Mouse (Mus musculus) heart, embryonic 13.5 days (tissue): ENCODE data around the gene Col8a1. TPM values are rescaled to one million over a fixed set of nuclear protein-coding genes. Genes with fewer than 3 reads are reported as not detected.

ENCODE experiments used
- ATAC-seq: fragments of 200-750 bp; cut with Nextera tagmentation; 2 replicates; pipeline ENCODE4 v1.8.0; 2017; ENCODE audit warnings: moderate TSS enrichment; ENCODE audit not compliant: insufficient number of reproducible peaks, low FRiP score, low TSS enrichment; ENCODE audit errors: extremely low read depth
- H3K27ac ChIP-seq: fragments of 300-500 bp; sonication (generic); replicated peaks from 2 replicates; pipeline ENCODE4 v1.5.1; 2015; ENCODE audit warnings: moderate library complexity, mild to moderate bottlenecking, inconsistent platforms
- H3K27me3 ChIP-seq: fragments of 300-500 bp; sonication (generic); replicated peaks from 2 replicates; pipeline ENCODE4 v1.6.1; 2015; ENCODE audit warnings: mild to moderate bottlenecking, inconsistent platforms
- H3K36me3 ChIP-seq: fragments of 300-500 bp; sonication (generic); 2 replicates; pipeline ENCODE4 v1.6.1; 2015; ENCODE audit warnings: mild to moderate bottlenecking, inconsistent platforms
- H3K4me1 ChIP-seq: fragments of 300-500 bp; sonication (generic); 2 replicates; pipeline ENCODE4 v1.6.1; 2015; ENCODE audit warnings: inconsistent platforms
- H3K4me2 ChIP-seq: fragments of 300-500 bp; sonication (generic); 2 replicates; pipeline ENCODE4 v1.6.1; 2015; ENCODE audit warnings: inconsistent platforms, mild to moderate bottlenecking, moderate library complexity
- H3K4me3 ChIP-seq: fragments of 300-500 bp; sonication (generic); 2 replicates; pipeline ENCODE4 v1.5.1; 2015; ENCODE audit warnings: moderate library complexity, mild to moderate bottlenecking, inconsistent platforms
- H3K9ac ChIP-seq: fragments of 300-500 bp; sonication (generic); 2 replicates; pipeline ENCODE4 v1.6.1; 2015; ENCODE audit warnings: inconsistent platforms, mild to moderate bottlenecking, moderate library complexity
- H3K9me3 ChIP-seq: fragments of 300-500 bp; sonication (generic); 2 replicates; pipeline ENCODE4 v1.6.1; 2016; ENCODE audit warnings: inconsistent platforms
- WGBS: fragments of 180-500 bp; shearing (Covaris S2); methylation state at CpG from one replicate; pipeline ENCODE4 v1.1.7; 2015; ENCODE audit warnings: mixed read lengths; 5-methylcytosine and 5-hydroxymethylcytosine counted together
- polyA plus RNA-seq: library from polyadenylated mRNA; unstranded; fragments of >200 nt; fragmentation: Nextera tagmentation; extraction: Ambion mirVana; gene quantifications from 2 replicates; pipeline ENCODE4 v1.2.1, GENCODE M21; 2015

The Col8a1 gene
- polyA plus RNA-seq = 1.8 and 2.0 TPM in 2 replicates

DNA sequence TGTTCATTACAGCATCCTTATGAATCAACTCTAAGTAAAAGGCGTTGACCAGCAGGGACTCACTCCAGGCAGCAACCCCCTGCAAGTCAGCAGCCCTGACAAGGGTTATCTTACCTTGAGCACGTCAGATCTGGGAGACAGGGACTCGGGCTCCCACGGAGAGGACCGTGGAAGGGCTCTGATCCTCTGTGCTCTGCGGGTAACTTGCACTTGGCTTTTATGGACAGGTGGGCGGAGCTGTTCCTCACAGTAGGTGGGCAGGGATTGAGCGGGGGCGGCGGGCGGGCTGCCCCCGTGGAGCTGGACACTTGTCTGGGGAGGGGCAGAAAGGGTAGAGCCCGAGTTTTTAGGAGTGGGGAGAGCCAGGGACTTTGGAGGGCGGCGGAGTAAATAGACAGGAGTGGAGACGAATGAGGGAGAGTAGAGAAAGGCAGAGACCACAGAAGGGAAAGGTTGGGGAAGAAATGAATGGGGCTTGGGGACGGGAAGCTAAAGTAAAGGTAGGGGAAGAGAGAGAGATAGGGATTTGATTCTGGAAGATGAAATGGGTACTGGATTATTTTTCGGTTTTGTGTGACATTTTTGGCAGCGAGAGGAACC, at the start of gene Col8a1:
TSS of gene Col8a1 (minus strand) at position 212 of the 600 bp plus-strand sequence.
- 3% methylated on average over 19 of the region's 19 CpGs for WGBS
- Histone ChIP-seq H3K9ac (peak within 1 kb of the TSS; percentile 73), H3K9me3 (no peaks in the 10 kb centered on the region), H3K4me1 (peaks cover 25% of the 10 kb centered on the region), H3K27ac (no peak within 1 kb of the TSS), H3K36me3 (no peaks in the 10 kb centered on the region), H3K4me2 (peak within 1 kb of the TSS; percentile 90), H3K27me3 (peaks cover 4% of the 10 kb centered on the region; the same call in 1 of the 2 replicates), H3K4me3 (peak within 1 kb of the TSS; percentile 61)
- ATAC-seq = no peak

DNA sequence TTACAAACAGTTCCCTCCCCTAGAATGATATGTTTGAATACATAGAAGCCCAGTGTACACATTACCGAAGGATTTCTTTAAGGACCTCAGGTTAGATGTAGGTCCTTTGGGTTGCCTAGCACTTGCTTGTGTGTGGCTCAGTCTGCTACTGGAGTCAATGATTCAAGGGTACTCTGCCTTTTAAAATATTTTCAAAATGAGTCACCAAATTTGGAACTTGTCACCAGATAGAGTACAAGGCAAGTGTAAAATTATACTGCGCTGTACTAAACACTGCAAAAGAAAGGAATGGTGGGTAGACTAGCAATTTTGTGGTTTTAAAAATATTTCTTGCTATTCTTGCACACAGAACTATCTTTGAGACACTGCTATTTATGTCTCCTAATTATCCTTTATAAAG, 47.3 kb upstream of the Col8a1 start:
- 90% methylated on average over 2 of the region's 2 CpGs for WGBS
- ATAC-seq = no peak

DNA sequence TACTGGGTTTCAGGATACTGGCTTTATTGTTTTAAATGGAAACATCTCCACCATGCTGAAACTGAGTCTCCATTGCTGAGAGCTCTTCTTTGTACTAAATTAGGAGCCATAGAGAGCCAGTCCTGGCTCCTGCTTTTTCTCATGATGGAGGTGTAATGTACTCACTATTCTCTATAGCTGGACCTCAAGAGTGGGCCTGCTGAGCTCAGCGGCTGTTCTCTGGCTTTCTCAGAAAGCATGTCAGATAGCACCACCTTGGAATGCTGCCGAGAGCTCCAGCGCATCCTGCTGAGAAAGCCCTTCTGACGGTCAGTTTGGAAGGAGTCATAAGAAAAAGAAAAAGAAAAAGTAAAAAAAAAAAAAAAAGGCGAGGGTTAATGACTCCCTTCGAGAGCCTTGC, 41.8 kb upstream of the Col8a1 start:
- Histone ChIP-seq H3K36me3 (no peaks in the 10 kb centered on the region), H3K4me1 (no peaks in the 10 kb centered on the region), H3K27me3 (no peaks in the 10 kb centered on the region), H3K9ac (no peak overlapping the region), H3K4me3 (no peak overlapping the region), H3K27ac (no peak overlapping the region), H3K9me3 (no peaks in the 10 kb centered on the region), H3K4me2 (no peak overlapping the region)
- no peak for ATAC-seq
- WGBS = 49% methylated on average over 6 of the region's 6 CpGs

More for the DNA sequence above, 47.3 kb upstream of the Col8a1 start:
- no peaks in the 10 kb centered on the region for H3K4me1 ChIP-seq
- H3K4me3 ChIP-seq = no peak overlapping the region
- no peak overlapping the region for H3K9ac ChIP-seq
- H3K4me2 ChIP-seq = no peak overlapping the region
- H3K9me3 ChIP-seq = no peaks in the 10 kb centered on the region
- H3K27me3 ChIP-seq = no peaks in the 10 kb centered on the region
- H3K27ac ChIP-seq = no peak overlapping the region
- no peaks in the 10 kb centered on the region for H3K36me3 ChIP-seq

DNA sequence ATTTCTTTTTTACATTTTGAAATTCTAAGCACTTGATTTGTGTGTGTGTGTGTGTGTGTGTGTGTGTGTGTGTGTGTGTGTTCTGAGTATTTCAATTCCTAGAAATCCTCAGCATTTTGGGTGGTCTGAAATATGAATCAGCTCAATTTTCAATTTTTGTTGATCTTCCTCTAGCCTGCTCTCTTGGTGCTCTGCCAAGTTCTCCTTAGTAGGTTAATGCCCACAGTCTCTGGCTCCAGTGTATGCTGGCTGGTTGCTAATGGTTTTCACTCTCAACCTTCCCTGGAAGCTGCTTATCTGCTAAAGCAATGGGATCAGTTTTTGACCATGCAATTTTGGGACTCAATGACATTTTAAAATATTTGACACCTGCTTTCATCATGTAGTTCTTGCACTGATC, 24.5 kb upstream of the Col8a1 start:
- no peaks in the 10 kb centered on the region for H3K27me3 ChIP-seq
- no peak overlapping the region for H3K4me3 ChIP-seq
- H3K27ac ChIP-seq = no peak overlapping the region
- no peak overlapping the region for H3K9ac ChIP-seq
- H3K4me1 ChIP-seq = no peaks in the 10 kb centered on the region
- H3K36me3 ChIP-seq = no peaks in the 10 kb centered on the region
- ATAC-seq = no peak
- H3K9me3 ChIP-seq = no peaks in the 10 kb centered on the region
- no peak overlapping the region for H3K4me2 ChIP-seq

DNA sequence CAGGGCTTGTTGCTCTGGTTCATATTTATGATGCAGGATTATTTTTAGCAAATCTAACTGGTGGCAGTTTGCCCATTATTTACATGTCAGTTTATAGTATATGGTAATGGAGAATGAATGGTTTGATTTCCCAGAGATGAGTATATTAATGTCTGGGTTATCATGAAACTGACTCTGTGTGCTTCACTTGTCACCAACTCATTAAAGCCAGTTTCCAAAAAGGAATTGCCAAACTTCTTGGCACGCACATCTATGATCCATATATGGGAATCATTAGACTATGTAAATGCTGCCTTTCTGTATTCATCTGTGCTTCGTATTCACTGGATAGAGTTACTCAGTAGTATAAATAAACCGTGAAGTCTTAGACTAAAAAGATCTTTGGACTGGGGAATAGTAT, 11.1 kb upstream of the Col8a1 start:
- ATAC-seq = no peak
- no peak overlapping the region for H3K4me2 ChIP-seq
- H3K36me3 ChIP-seq = no peaks in the 10 kb centered on the region
- no peak overlapping the region for H3K27ac ChIP-seq
- H3K9me3 ChIP-seq = no peaks in the 10 kb centered on the region
- no peaks in the 10 kb centered on the region for H3K4me1 ChIP-seq
- WGBS = 69% methylated on average over 3 of the region's 3 CpGs
- H3K4me3 ChIP-seq = no peak overlapping the region
- H3K9ac ChIP-seq = no peak overlapping the region
- H3K27me3 ChIP-seq = no peaks in the 10 kb centered on the region

DNA sequence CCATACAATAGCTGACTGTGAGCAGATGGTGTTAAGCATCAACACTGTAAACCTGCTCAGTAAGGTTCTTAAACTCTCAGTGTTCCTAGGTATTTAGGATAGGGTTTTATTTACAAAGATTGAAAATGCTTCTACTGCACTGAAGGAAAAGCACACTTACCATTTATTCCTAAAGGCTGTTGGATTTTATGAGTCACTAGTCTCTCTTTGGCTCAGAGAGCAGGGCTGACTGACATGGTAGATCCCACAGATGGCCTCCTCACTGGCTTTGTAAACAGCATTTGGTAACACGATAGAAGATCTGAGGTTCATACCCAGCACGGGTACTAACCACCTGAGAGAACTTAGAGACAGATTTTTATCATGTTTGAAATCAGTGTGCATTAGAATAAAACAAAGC, 5.3 kb upstream of the Col8a1 start:
- no peak for ATAC-seq
- Histone ChIP-seq H3K27ac (no peak overlapping the region), H3K4me2 (no peak overlapping the region), H3K27me3 (peaks cover 4% of the 10 kb centered on the region; the same call in 1 of the 2 replicates), H3K9me3 (no peaks in the 10 kb centered on the region), H3K4me1 (peaks cover 7% of the 10 kb centered on the region; the same call in 1 of the 2 replicates), H3K9ac (no peak overlapping the region), H3K36me3 (no peaks in the 10 kb centered on the region), H3K4me3 (no peak overlapping the region)
- 58% methylated on average over 2 of the region's 2 CpGs for WGBS

DNA sequence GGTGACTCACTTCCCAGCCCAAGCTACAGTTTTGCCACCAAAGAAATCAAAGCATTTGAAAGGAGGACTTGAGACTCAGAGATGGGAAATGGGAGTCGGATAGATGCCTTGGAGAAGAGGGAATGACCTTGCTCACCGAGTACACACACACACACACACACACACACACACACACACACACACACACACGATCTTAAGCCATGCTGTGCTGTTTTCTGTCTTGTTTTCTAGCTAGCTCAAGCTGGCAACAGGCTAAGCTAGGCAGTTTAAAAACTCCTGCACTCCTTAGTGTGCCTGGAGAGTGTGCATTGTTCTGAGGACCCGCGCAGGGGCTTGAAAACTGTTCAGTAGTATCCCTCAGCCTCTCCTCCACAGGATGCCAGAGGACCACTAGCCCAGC, 1.2 kb upstream of the Col8a1 start:
- H3K9me3 ChIP-seq = no peaks in the 10 kb centered on the region
- peaks cover 4% of the 10 kb centered on the region; the same call in 1 of the 2 replicates for H3K27me3 ChIP-seq
- WGBS = 50% methylated on average over 5 of the region's 5 CpGs
- H3K27ac ChIP-seq = no peak overlapping the region
- peak overlapping the region; percentile 90 for H3K4me2 ChIP-seq
- peaks cover 25% of the 10 kb centered on the region for H3K4me1 ChIP-seq
- peak overlapping the region; percentile 61; the same call in 1 of the 2 replicates for H3K4me3 ChIP-seq
- no peak overlapping the region for H3K9ac ChIP-seq
- H3K36me3 ChIP-seq = no peaks in the 10 kb centered on the region
- ATAC-seq = no peak

DNA sequence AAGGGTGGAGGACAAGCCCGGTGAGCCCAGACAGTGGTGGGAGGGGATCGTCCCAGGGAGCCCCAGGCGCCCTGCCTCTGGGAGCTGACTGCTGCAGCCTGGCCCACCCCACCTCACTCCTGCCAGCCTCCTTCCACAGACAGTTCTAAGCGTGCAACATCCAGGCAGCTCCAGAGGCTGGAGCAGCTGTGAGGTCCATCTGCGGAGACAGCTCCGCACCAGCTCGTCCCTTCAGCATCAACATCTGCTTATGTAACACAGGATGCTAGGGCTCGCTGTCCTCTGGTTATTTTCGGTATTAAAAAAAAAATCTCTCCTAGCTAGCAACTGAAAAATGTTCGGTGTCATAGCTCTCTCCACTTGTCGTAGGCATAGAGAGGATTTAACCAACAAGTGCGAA, 704 bp upstream of the Col8a1 start:
- WGBS = 20% methylated on average over 12 of the region's 12 CpGs

DNA sequence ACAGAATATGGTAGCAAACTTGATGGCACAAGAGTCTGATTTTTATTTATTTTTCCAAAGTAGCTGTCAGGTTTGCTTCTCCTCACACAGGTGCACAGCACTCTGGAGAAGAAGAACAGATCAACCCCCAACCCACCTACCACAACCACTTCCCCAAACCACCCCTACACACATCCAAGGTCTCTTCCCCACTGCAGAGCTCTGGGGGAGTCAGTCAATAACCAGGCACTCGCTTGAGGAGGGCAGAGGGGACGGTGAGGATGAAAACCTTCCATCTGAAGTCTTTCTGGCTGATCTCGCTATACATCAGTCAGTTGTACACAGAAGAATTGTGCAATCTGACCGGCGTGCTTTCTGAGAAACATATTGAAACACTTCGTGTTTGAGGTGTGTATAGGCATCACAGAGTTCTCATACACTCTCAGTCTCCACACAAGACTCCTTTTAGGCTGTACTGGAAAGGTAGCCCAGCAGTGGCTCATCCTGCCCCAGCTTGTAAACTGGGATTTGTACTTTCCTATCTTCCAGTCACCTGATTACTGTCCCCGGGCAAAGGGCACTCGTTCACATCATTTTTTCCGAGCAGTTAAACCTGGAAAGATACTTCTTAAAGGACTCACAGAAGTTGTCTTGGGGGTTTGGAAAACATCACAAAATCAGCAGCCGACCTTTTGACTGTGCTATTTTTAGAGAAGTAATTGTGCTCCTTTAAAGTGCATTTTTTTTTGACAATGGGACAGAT, 827 bp downstream of the Col8a1 start:
- peak overlapping the region; percentile 90 for H3K4me2 ChIP-seq
- peaks cover 25% of the 10 kb centered on the region for H3K4me1 ChIP-seq
- 36% methylated on average over 10 of the region's 10 CpGs for WGBS
- H3K4me3 ChIP-seq = peak overlapping the region; percentile 61
- no peaks in the 10 kb centered on the region for H3K36me3 ChIP-seq
- no peak overlapping the region for H3K9ac ChIP-seq
- H3K27me3 ChIP-seq = peaks cover 4% of the 10 kb centered on the region; the same call in 1 of the 2 replicates
- ATAC-seq = no peak
- no peaks in the 10 kb centered on the region for H3K9me3 ChIP-seq
- no peak overlapping the region for H3K27ac ChIP-seq

More for the DNA sequence above, 704 bp upstream of the Col8a1 start:
- ATAC-seq = no peak
- H3K9me3 ChIP-seq = no peaks in the 10 kb centered on the region
- H3K27ac ChIP-seq = no peak overlapping the region
- peak overlapping the region; percentile 73 for H3K9ac ChIP-seq
- H3K36me3 ChIP-seq = no peaks in the 10 kb centered on the region
- peaks cover 4% of the 10 kb centered on the region; the same call in 1 of the 2 replicates for H3K27me3 ChIP-seq
- peak overlapping the region; percentile 61 for H3K4me3 ChIP-seq
- H3K4me1 ChIP-seq = peaks cover 25% of the 10 kb centered on the region
- peak overlapping the region; percentile 90 for H3K4me2 ChIP-seq

DNA sequence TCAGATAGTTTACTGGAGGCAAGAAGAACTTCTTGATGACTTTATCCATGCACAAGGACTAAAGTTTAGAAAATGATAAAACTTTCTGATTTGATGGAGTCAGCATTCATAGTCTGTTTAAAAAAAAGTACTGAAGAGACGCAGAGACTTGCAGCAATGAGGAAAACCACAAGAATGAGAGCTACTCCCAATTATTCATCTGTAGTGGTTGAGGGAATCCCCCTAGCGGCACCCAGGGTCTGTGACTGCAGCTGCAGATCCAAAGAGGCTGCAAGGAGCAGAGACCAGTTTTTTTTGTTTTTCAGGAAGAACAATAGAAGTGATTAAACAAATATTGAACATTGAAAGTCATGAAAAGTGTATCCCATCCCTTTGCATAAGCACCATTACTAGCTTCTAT, 4.0 kb downstream of the Col8a1 start:
- Histone ChIP-seq H3K9me3 (no peaks in the 10 kb centered on the region), H3K4me2 (no peak overlapping the region), H3K4me3 (no peak overlapping the region), H3K4me1 (peaks cover 25% of the 10 kb centered on the region), H3K27me3 (no peaks in the 10 kb centered on the region), H3K9ac (no peak overlapping the region), H3K36me3 (no peaks in the 10 kb centered on the region), H3K27ac (no peak overlapping the region)
- ATAC-seq = no peak
- WGBS = 50% methylated on average over 2 of the region's 2 CpGs

DNA sequence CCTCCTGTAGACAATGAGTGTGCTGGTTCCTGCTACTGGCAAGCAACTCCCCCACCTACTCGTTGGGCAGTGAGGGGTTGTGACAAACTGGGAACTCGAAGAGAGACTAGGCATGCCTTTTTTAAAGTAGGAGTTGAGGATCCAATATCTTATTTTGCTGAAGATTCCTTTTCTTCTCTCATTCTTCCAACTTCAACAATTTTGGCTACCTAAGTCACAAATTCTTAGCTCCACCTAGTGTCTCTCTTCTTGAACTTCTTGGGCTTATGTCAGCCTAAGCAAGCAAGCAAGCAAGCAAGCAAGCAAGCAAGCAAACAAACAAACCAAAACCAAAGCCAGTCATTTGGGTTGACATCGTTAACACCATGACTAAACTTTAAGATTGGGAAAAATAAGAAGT, 6.4 kb downstream of the Col8a1 start:
- H3K9me3 ChIP-seq = no peaks in the 10 kb centered on the region
- no peaks in the 10 kb centered on the region for H3K27me3 ChIP-seq
- H3K36me3 ChIP-seq = no peaks in the 10 kb centered on the region
- H3K4me3 ChIP-seq = no peak overlapping the region
- no peak overlapping the region for H3K4me2 ChIP-seq
- H3K27ac ChIP-seq = no peak overlapping the region
- H3K4me1 ChIP-seq = peaks cover 6% of the 10 kb centered on the region; the same call in 1 of the 2 replicates
- 52% methylated on average over 3 of the region's 3 CpGs for WGBS
- no peak for ATAC-seq
- H3K9ac ChIP-seq = no peak overlapping the region
